Mouse (Mus musculus): ENCODE measurements around the gene Plcd3. TPM values are rescaled to one million over a fixed set of nuclear protein-coding genes. Genes with fewer than 3 reads are reported as not detected.

Plcd3 gene
- total and polyA plus RNA-seq, 2 experiments from 2014 or later, result 4.7 to 9.4 TPM

GRCm38 (mm10) chr11:103098531-103099190 lies 2.8 kb downstream of the Plcd3 start:
- Histone ChIP-seq H3K9me3 (ENCODE audit: low read length) (no peaks in the 10 kb centered on the region), H3K4me1 (ENCODE audit: insufficient read depth, low read length) (no peaks in the 10 kb centered on the region), H3K4me3 (ENCODE audit: low read depth, low read length) (no peak overlapping the region), H3K27me3 (ENCODE audit: insufficient read depth, low read length) (peaks cover 19% of the 10 kb centered on the region), H3K27ac (ENCODE audit: low read depth, low read length) (no peak overlapping the region), H3K4me2 (ENCODE audit: low read depth, low read length, poor library complexity, severe bottlenecking) (no peak overlapping the region), H3K36me3 (ENCODE audit: insufficient read depth, low read length) (no peaks in the 10 kb centered on the region), H3K9ac (replicated peaks; ENCODE audit: low read length, poor library complexity, severe bottlenecking) (no peak overlapping the region)
- ATAC-seq (ENCODE audit: low FRiP score) (no peak), DNase-seq (ENCODE audit: low spot score) (no peak)
- no peak for TF ChIP-seq CTCF (IDR thresholded peaks at IDR 0.05)
- WGBS, result 66% methylated on average over 11 of the region's 11 CpGs

- H3K4me1 ChIP-seq (ENCODE audit: insufficient read depth, low read length), result no peaks in the 10 kb centered on the region
- no peak overlapping the region for H3K27ac ChIP-seq (ENCODE audit: low read depth, low read length)
- no peak overlapping the region for H3K4me2 ChIP-seq (ENCODE audit: low read depth, low read length, poor library complexity, severe bottlenecking)
- DNase-seq (ENCODE audit: low spot score) (no peak), ATAC-seq (ENCODE audit: low FRiP score) (no peak)
- WGBS, result 23% methylated on average over 22 of the region's 22 CpGs
- no peak overlapping the region for H3K9ac ChIP-seq (replicated peaks; ENCODE audit: low read length, poor library complexity, severe bottlenecking)
- TF ChIP-seq CTCF (IDR thresholded peaks at IDR 0.05), result no peak
- H3K27me3 ChIP-seq (ENCODE audit: insufficient read depth, low read length), result peaks cover 19% of the 10 kb centered on the region
- no peaks in the 10 kb centered on the region for H3K36me3 ChIP-seq (ENCODE audit: insufficient read depth, low read length)
- H3K9me3 ChIP-seq (ENCODE audit: low read length), result no peaks in the 10 kb centered on the region
- H3K4me3 ChIP-seq (ENCODE audit: low read depth, low read length), result no peak overlapping the region
Observed at GRCm38 (mm10) chr11:103096979-103097894, 4.2 kb downstream of the Plcd3 start.

- Histone ChIP-seq H3K4me2 (ENCODE audit: low read depth, low read length, poor library complexity, severe bottlenecking) (no peak overlapping the region), H3K4me3 (ENCODE audit: low read depth, low read length) (no peak overlapping the region), H3K27me3 (ENCODE audit: insufficient read depth, low read length) (peaks cover 14% of the 10 kb centered on the region), H3K27ac (ENCODE audit: low read depth, low read length) (no peak overlapping the region), H3K4me1 (ENCODE audit: insufficient read depth, low read length) (no peaks in the 10 kb centered on the region), H3K36me3 (ENCODE audit: insufficient read depth, low read length) (no peaks in the 10 kb centered on the region), H3K9ac (replicated peaks; ENCODE audit: low read length, poor library complexity, severe bottlenecking) (no peak overlapping the region), H3K9me3 (ENCODE audit: low read length) (no peaks in the 10 kb centered on the region)
- 90% methylated on average over 6 of the region's 6 CpGs for WGBS
- DNase-seq (ENCODE audit: low spot score) (no peak), ATAC-seq (ENCODE audit: low FRiP score) (no peak)
- TF ChIP-seq CTCF (IDR thresholded peaks at IDR 0.05), result no peak
Observed at GRCm38 (mm10) chr11:103095801-103096200, 5.7 kb downstream of the Plcd3 start.

- no peaks in the 10 kb centered on the region for H3K36me3 ChIP-seq (ENCODE audit: insufficient read depth, low read length)
- H3K4me2 ChIP-seq (ENCODE audit: low read depth, low read length, poor library complexity, severe bottlenecking), result no peak overlapping the region
- no peak overlapping the region for H3K27ac ChIP-seq (ENCODE audit: low read depth, low read length)
- no peak for TF ChIP-seq CTCF (IDR thresholded peaks at IDR 0.05)
- 55% methylated on average over 9 of the region's 9 CpGs for WGBS
- no peak overlapping the region for H3K4me3 ChIP-seq (ENCODE audit: low read depth, low read length)
- H3K9ac ChIP-seq (replicated peaks; ENCODE audit: low read length, poor library complexity, severe bottlenecking), result no peak overlapping the region
- H3K27me3 ChIP-seq (ENCODE audit: insufficient read depth, low read length), result peaks cover 9% of the 10 kb centered on the region
- ATAC-seq (ENCODE audit: low FRiP score), result no peak
- no peaks in the 10 kb centered on the region for H3K9me3 ChIP-seq (ENCODE audit: low read length)
- H3K4me1 ChIP-seq (ENCODE audit: insufficient read depth, low read length), result no peaks in the 10 kb centered on the region
- no peak for DNase-seq (ENCODE audit: low spot score)
Observed at GRCm38 (mm10) chr11:103095107-103095670, 6.3 kb downstream of the Plcd3 start.

GRCm38 (mm10) chr11:103093862-103094833 lies 7.3 kb downstream of the Plcd3 start:
- no peak overlapping the region for H3K4me2 ChIP-seq (ENCODE audit: low read depth, low read length, poor library complexity, severe bottlenecking)
- H3K4me3 ChIP-seq (ENCODE audit: low read depth, low read length), result no peak overlapping the region
- H3K36me3 ChIP-seq (ENCODE audit: insufficient read depth, low read length), result no peaks in the 10 kb centered on the region
- H3K27ac ChIP-seq (ENCODE audit: low read depth, low read length), result no peak overlapping the region
- WGBS, result 78% methylated on average over 20 of the region's 20 CpGs
- peaks cover 4% of the 10 kb centered on the region; the same call in 1 of the 2 replicates for H3K27me3 ChIP-seq (ENCODE audit: insufficient read depth, low read length)
- H3K9ac ChIP-seq (replicated peaks; ENCODE audit: low read length, poor library complexity, severe bottlenecking), result no peak overlapping the region
- no peaks in the 10 kb centered on the region for H3K4me1 ChIP-seq (ENCODE audit: insufficient read depth, low read length)
- no peaks in the 10 kb centered on the region for H3K9me3 ChIP-seq (ENCODE audit: low read length)
- ATAC-seq (ENCODE audit: low FRiP score) (no peak), DNase-seq (ENCODE audit: low spot score) (no peak)
- TF ChIP-seq CTCF (IDR thresholded peaks at IDR 0.05), result no peak

All from midbrain, postnatal 0 days (tissue).